Mouse (Mus musculus): Measurements from ENCODE around the gene Mlec. TPM values are rescaled to one million over a fixed set of nuclear protein-coding genes. Genes with fewer than 3 reads are reported as not detected.
"Not testable (repeated sequence)": the region's sequence is repeated elsewhere in the genome, so short reads cannot be mapped to it uniquely, and the experiment has no call there.

Mlec gene
- polyA plus RNA-seq, 1 experiment from 2014 or later, result 294 TPM

DNA sequence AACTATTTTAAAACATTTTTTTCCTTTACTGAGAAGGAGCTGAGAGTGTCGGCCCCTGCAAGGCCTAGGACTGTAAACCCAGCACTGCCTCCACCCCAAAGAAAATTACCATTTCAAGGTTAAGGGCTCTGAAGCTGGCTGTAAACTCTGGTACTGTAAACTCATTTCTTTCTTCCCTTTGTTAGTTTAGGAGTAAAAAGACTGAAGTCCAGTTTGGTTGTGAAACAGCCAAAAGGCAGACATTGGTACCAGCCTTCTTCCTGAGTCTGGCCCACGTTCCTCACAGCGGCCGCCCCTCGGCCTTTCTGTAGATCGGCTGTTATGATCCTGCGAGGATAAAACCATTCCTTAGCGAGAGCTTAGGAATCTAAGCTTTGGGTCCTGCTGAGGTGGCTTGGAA lies 43.5 kb downstream of the Mlec start:
- POLR2A ChIA-PET, result no interaction called here
- no peaks in the 10 kb centered on the region for H3K27me3 ChIP-seq
- no peak for ATAC-seq
- in situ Hi-C loops (cut with MboI; ENCODE audit: low pct_unique_long_range_greater_than_20kb), result no loop called here
- no peak for TF ChIP-seq CTCF (IDR thresholded peaks at IDR 0.05)
- CTCF ChIA-PET, result interaction anchor here (1.0 to 2.0 kb wide), 4 partner anchors 14 to 90 kb away, joined by 3 to 5 read pairs (median 3); partner anchors contain the start of gene Gm10401
- no peak for DNase-seq (ENCODE audit: low read depth, low spot score)

DNA sequence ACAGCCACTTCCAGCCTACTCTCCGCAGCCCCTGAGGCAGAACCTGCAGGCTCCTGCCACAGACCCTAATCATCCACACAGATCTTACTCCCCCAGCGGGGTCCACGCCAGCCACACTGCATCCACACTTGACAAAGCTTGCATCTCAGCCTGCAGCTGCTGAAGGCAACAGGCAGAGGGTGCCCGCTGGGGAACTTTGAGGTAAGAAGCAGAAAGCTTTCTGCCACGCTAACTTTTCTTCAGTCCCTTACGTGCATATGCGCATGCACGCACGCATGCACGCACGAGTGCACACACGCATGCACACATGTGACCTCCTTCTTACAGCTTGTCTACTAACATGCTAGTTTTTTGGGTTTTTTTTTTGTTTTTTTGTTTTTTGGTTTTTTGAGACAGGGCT lies 44.7 kb downstream of the Mlec start:
- POLR2A ChIA-PET, result no interaction called here
- CTCF ChIA-PET, result no interaction called here
- DNase-seq (ENCODE audit: low read depth, low spot score) (no peak), ATAC-seq (no peak)
- H3K27me3 ChIP-seq, result no peaks in the 10 kb centered on the region
- in situ Hi-C loops (cut with MboI; ENCODE audit: low pct_unique_long_range_greater_than_20kb), result no loop called here
- TF ChIP-seq CTCF (IDR thresholded peaks at IDR 0.05), result no peak

DNA sequence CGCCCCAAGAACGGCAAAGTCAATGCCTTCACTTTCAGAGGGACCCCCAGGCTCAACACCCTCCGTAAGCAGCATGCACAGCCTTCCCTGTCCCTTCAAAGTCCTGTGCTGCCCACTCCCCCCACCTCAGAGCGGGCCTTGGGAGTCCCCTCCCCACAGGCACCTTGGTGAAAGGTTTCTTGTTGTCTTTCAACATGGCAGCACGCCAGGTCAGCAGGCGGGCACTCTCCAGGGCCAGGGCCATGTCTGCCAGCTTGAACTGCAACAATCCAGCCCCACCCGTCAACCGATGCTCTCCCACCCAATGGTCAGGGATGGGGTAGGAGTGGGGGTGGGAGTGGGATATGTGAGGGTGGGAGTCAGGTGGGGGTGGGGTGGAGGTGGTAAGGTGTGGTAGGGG lies 46.8 kb downstream of the Mlec start:
- ATAC-seq (no peak), DNase-seq (ENCODE audit: low read depth, low spot score) (no peak)
- in situ Hi-C loops (cut with MboI; ENCODE audit: low pct_unique_long_range_greater_than_20kb), result no loop called here
- no peak for TF ChIP-seq CTCF (IDR thresholded peaks at IDR 0.05)
- ChIA-PET CTCF (interaction anchor here (1.4 kb wide), 1 partner anchor 132 kb away, joined by 11 read pairs; no protein-coding TSS in a partner anchor), POLR2A (no interaction called here)
- H3K27me3 ChIP-seq, result no peaks in the 10 kb centered on the region

DNA sequence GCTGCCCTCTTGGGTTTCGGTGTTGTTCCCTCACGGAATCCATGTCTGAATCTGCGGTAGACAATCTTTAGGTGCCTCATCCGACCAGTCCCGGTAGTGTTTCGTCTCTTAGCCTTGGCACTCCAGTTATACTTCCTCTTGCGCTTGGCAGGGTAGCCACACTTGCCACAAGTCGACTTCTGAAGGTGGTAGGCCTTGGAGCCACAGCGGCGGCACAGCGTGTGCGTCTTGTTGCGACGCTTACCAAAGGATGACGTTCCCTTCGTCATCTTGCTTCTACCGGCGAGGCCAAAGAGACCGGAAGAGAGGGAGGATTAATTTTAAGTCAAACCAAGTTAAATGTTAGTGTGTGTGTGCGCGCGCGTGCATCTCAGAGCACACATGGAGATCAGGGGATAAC lies 54.7 kb downstream of the Mlec start:
- ATAC-seq; H3K27me3 ChIP-seq; DNase-seq (ENCODE audit: low read depth, low spot score); in situ Hi-C loops (cut with MboI; ENCODE audit: low pct_unique_long_range_greater_than_20kb); POLR2A ChIA-PET: not testable (repeated sequence)
- CTCF ChIA-PET, result interaction anchor here (2.1 kb wide), 1 partner anchor 125 kb away, joined by 7 read pairs; no protein-coding TSS in a partner anchor

DNA sequence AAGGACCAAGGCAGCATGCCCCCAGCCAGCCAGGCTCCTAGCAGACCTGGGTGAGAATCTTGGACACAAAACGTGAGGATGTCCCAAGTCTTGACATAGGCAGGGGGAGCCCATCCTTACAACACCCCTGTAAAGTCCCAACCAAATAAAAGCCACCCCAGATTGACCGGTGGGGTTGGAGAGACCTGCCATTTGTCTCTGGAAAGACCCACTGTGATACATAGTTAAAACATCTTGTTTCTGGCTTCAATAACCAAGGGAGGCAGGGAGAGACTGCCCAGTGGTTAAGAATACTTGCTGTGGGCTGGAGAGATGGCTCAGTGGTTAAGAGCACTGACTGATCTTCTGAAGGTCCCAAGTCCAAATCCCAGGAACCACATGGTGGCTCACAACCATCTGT lies 55.7 kb downstream of the Mlec start:
- CTCF ChIA-PET, result no interaction called here
- in situ Hi-C loops (cut with MboI; ENCODE audit: low pct_unique_long_range_greater_than_20kb), result no loop called here
- ATAC-seq, result no peak

DNA sequence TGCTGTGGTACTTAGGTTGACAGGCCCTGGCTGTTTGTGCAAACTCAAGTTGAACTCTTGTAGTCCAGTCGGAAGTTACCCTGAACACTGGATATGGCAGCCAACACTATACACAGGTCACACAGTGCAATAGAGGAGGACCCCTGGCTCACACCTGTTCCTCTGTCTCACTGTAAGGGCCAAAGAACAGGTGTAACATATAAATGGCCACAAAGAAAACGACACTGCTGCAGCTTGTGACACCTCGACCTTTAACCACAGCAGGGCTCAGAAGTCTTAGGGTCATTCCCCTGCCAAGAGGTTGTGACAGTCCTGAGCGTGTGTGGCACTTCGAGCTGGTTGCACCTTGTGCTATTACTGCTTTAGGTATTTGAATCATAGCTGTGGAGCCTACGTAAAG lies 57.5 kb downstream of the Mlec start:
- TF ChIP-seq CTCF (IDR thresholded peaks at IDR 0.05), result no peak
- no peak for ATAC-seq
- ChIA-PET POLR2A (no interaction called here), CTCF (interaction anchor here (1.1 to 1.8 kb wide), 3 partner anchors 11 to 25 kb away, joined by 5 to 6 read pairs (median 5); no protein-coding TSS in a partner anchor)
- no peak for DNase-seq (ENCODE audit: low read depth, low spot score)
- no peaks in the 10 kb centered on the region for H3K27me3 ChIP-seq
- in situ Hi-C loops (cut with MboI; ENCODE audit: low pct_unique_long_range_greater_than_20kb), result no loop called here

More for the DNA sequence above, 55.7 kb downstream of the Mlec start:
- DNase-seq (ENCODE audit: low read depth, low spot score), result no peak
- H3K27me3 ChIP-seq, result no peaks in the 10 kb centered on the region
- POLR2A ChIA-PET, result no interaction called here
- TF ChIP-seq CTCF (IDR thresholded peaks at IDR 0.05), result no peak

DNA sequence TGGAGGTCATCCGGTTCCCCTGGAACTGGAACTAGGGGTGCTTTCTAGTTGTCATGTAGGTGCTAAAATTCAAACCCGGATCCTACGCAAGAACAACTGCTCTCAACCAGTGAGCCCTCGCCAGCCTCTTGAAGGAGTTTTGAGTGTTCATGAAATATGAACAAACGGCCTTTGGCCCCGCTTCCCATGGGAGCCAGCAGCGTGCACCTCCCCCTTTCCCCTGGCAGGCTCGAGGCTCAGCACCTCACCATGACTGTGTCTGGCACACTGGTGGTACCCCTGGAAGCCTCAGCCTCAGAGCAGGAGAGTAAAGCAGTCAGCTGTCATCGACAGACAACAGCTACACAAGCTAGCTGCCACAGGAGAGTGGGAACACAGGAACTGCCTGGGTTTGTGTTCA lies 58.0 kb downstream of the Mlec start:
- CTCF ChIA-PET, result interaction anchor here (1.1 to 1.8 kb wide), 3 partner anchors 10 to 25 kb away, joined by 5 to 6 read pairs (median 5); no protein-coding TSS in a partner anchor
- in situ Hi-C loops (cut with MboI; ENCODE audit: low pct_unique_long_range_greater_than_20kb), result no loop called here
- POLR2A ChIA-PET, result no interaction called here
- ATAC-seq (no peak), DNase-seq (ENCODE audit: low read depth, low spot score) (no peak)
- H3K27me3 ChIP-seq, result no peaks in the 10 kb centered on the region
- no peak for TF ChIP-seq CTCF (IDR thresholded peaks at IDR 0.05)

DNA sequence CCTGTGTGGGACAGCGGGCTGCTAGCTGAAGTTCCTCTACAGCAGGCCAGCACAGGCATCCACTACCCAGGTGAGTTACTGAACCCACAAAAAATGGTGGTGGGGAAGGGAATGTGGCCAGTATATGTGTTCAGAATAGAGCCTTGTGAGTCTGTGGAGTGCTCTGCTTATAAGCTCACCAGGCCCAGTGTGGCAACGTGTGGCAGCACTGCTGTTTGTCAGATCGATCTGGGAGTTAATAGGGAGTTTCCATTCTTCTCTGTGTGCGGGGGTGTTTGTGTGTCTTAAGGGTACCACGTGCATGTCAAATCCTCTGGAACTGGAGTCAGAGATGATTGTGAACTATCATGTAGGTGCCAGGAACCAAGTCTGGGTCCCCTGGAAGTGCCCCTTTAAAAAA lies 58.4 kb downstream of the Mlec start:
- DNase-seq (ENCODE audit: low read depth, low spot score), result no peak
- POLR2A ChIA-PET, result no interaction called here
- in situ Hi-C loops (cut with MboI; ENCODE audit: low pct_unique_long_range_greater_than_20kb), result no loop called here
- no peak for TF ChIP-seq CTCF (IDR thresholded peaks at IDR 0.05)
- no peaks in the 10 kb centered on the region for H3K27me3 ChIP-seq
- ATAC-seq, result no peak
- CTCF ChIA-PET, result interaction anchor here (1.7 kb wide), 1 partner anchor 9 kb away, joined by 4 read pairs; no protein-coding TSS in a partner anchor

DNA sequence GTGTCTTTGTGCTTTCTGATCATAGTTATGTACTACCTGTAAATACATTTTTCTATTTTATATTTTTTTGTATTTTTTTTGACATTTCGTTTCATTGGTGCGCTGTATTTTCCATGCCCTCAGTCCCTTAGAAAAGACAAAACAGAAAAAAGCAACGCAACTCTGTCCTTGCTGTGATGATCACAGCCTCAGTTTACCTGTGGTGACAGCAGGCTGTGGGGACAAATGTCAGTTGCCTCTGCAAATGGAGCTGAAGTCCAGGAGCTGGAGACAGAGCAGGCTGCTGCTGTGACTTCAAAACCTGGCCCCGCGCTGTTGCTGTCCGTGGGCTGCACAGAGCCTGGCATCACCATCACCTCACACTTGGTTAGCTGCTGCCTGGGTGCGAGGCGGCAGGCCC lies 59.8 kb downstream of the Mlec start, which contains the start of gene Gm10401:
Gene Gm10401, minus strand, starts transcription at position 101 of the 400 bp plus-strand sequence.
- H3K27me3 ChIP-seq, result no peaks in the 10 kb centered on the region
- ChIA-PET POLR2A (interaction anchor here (0.6 to 0.9 kb wide), 2 partner anchors 10 to 12 kb away, joined by 3 read pairs; no protein-coding TSS in a partner anchor), CTCF (interaction anchor here (0.9 to 1.7 kb wide), 4 partner anchors 8 to 119 kb away, joined by 3 to 5 read pairs (median 4); no protein-coding TSS in a partner anchor)
- DNase-seq (ENCODE audit: low read depth, low spot score) (no peak), ATAC-seq (no peak)
- in situ Hi-C loops (cut with MboI; ENCODE audit: low pct_unique_long_range_greater_than_20kb), result no loop called here
- no peak for TF ChIP-seq CTCF (IDR thresholded peaks at IDR 0.05)

Other genes starting within 250 kb of the Mlec start
- gene Oasl1, start 234.9 kb downstream of the Mlec start, polyA plus RNA-seq (2021), result 0.10 TPM
- gene 2210016L21Rik, start 216.0 kb downstream of the Mlec start, polyA plus RNA-seq (2021), result 53.0 TPM
- 0.05 TPM for gene Hnf1a, start 187.1 kb downstream of the Mlec start, polyA plus RNA-seq (2021)
- gene Sppl3, start 147.0 kb downstream of the Mlec start, polyA plus RNA-seq (2021), result 71.9 TPM
- not detected for gene Gm10401, start 59.9 kb downstream of the Mlec start, polyA plus RNA-seq (2021)
- gene Acads, start 38.8 kb downstream of the Mlec start, polyA plus RNA-seq (2021), result 141 TPM
- 98.3 TPM for gene Unc119b, start 23.2 kb downstream of the Mlec start, polyA plus RNA-seq (2021)
- 0.05 TPM for gene Cabp1, start 36.2 kb upstream of the Mlec start, polyA plus RNA-seq (2021)
- 123 TPM for gene Pop5, start 77.7 kb upstream of the Mlec start, polyA plus RNA-seq (2021)
- gene Rnf10, start 114.7 kb upstream of the Mlec start, polyA plus RNA-seq (2021), result 286 TPM
- gene Coq5, start 121.5 kb upstream of the Mlec start, polyA plus RNA-seq (2021), result 49.9 TPM
- 704 TPM for gene Dynll1, start 142.8 kb upstream of the Mlec start, polyA plus RNA-seq (2021)
- 137 TPM for gene Srsf9, start 169.0 kb upstream of the Mlec start, polyA plus RNA-seq (2021)
- 23.5 TPM for gene Gatc, start 183.0 kb upstream of the Mlec start, polyA plus RNA-seq (2021)
- gene Triap1, start 183.0 kb upstream of the Mlec start, polyA plus RNA-seq (2021), result 46.1 TPM
- 1,264 TPM for gene Cox6a1, start 190.8 kb upstream of the Mlec start, polyA plus RNA-seq (2021)